Mouse (Mus musculus) heart, adult 2 months (tissue): ENCODE data around the gene Fbxo28. TPM values are rescaled to one million over a fixed set of nuclear protein-coding genes. Genes with fewer than 3 reads are reported as not detected.

Source experiments
- DNase-seq, 2 experiments: peaks; one replicate each; pipeline ENCODE4 v3.0.0; 2021
- H3K27ac ChIP-seq: fragments of 200-600 bp; 2 replicates; pipeline ENCODE4 v1.8.1; 2022
- H3K27me3 ChIP-seq: fragments of 200-500 bp; 2 replicates; pipeline ENCODE4 v1.6.1; 2012; ENCODE audit warnings: mild to moderate bottlenecking, low read length, inconsistent platforms, mixed read lengths; ENCODE audit not compliant: control insufficient read depth, insufficient read depth
- H3K36me3 ChIP-seq: fragments of 200-500 bp; 2 replicates; pipeline ENCODE4 v1.6.1; 2012; ENCODE audit warnings: low read length, inconsistent platforms; ENCODE audit not compliant: control insufficient read depth, insufficient read depth
- H3K4me1 ChIP-seq: fragments of 200-500 bp; 2 replicates; pipeline ENCODE4 v1.6.1; 2011; ENCODE audit warnings: low read length; ENCODE audit not compliant: control insufficient read depth, insufficient read depth
- H3K4me3 ChIP-seq: fragments of 200-600 bp; 2 replicates; pipeline ENCODE4 v1.8.1; 2022
- H3K79me2 ChIP-seq: fragments of 200-500 bp; replicated peaks from 2 replicates; pipeline ENCODE4 v1.6.1; 2012; ENCODE audit warnings: mild to moderate bottlenecking, inconsistent platforms, low read length, moderate library complexity, mixed read lengths; ENCODE audit not compliant: control insufficient read depth, insufficient read depth
- H3K9ac ChIP-seq: fragments of 200-500 bp; 2 replicates; pipeline ENCODE4 v1.6.1; 2012; ENCODE audit warnings: low read depth, mild to moderate bottlenecking, control low read depth, inconsistent platforms, low read length, mixed read lengths
- CTCF ChIP-seq: fragments of 200-600 bp; IDR thresholded peaks from 2 replicates; pipeline ENCODE4 v1.8.1; 2022; ENCODE audit warnings: antibody characterized with exemption, mild to moderate bottlenecking, moderate library complexity
- EP300 ChIP-seq: fragments of 200-500 bp; IDR thresholded peaks from 2 replicates; pipeline ENCODE4 v1.6.1; 2011; ENCODE audit warnings: low read depth, low read length, control low read depth; ENCODE audit not compliant: insufficient read depth
- POLR2A ChIP-seq: fragments of 200-500 bp; IDR thresholded peaks from 2 replicates; pipeline ENCODE4 v1.6.1; 2011; ENCODE audit warnings: mild to moderate bottlenecking, low read depth, low read length, control low read depth; ENCODE audit not compliant: insufficient read depth
- WGBS: fragments of 180-500 bp; shearing (Covaris S2); methylation state at CpG from one replicate; pipeline ENCODE4 v1.1.7; 2018; 5-methylcytosine and 5-hydroxymethylcytosine counted together
- intact Hi-C: fragments of 180-260 bp; cut with DNase I; formaldehyde crosslinking; loops from one replicate; pipeline ENCODE4 v1.15.1; 2025
- polyA plus RNA-seq: library from polyadenylated mRNA; depleted of rRNA; stranded (reverse); fragments of >200 nt; gene quantifications from 2 replicates; pipeline ENCODE4 v1.2.3, GENCODE M21; 2012; rRNA removed
- total RNA-seq, 2 experiments: library from RNA; stranded (reverse); gene quantifications; 2 replicates each; pipeline ENCODE4 v1.2.3; 2021

Fbxo28 gene
- total and polyA plus RNA-seq, 3 experiments: 7.1 to 20.9 (median 20.4) TPM

DNA sequence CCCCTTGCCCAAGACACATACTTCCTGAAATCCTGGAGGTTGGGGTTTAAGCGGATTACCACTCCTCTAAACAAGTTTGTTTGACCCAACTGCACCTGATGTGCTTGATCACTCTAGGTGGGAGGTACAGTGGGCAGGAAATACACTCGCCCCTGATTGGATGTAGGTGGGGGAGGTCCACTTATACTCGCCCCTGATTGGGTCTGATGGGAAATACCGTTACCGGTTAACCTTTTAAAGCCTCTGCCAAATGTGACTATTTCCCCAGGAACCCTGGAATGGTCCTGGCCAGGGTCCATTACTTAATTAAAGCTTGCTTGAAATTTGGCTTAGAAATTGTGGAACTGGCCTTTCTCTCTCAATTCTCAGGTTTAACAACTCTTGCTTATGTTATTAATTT, 70.3 kb downstream of the Fbxo28 start:
- DNase-seq: no peak
- intact Hi-C loops: no loop called here
- TF ChIP-seq EP300: no peak
- TF ChIP-seq CTCF: no peak
- no peak for TF ChIP-seq POLR2A
- Histone ChIP-seq H3K9ac (no peak overlapping the region), H3K27me3 (no peaks in the 10 kb centered on the region), H3K4me3 (no peak overlapping the region), H3K79me2 (no peaks in the 10 kb centered on the region), H3K27ac (no peak overlapping the region), H3K36me3 (peaks cover 3% of the 10 kb centered on the region; the same call in 1 of the 2 replicates), H3K4me1 (no peaks in the 10 kb centered on the region)
- WGBS: 86% methylated on average over 5 of the region's 5 CpGs

DNA sequence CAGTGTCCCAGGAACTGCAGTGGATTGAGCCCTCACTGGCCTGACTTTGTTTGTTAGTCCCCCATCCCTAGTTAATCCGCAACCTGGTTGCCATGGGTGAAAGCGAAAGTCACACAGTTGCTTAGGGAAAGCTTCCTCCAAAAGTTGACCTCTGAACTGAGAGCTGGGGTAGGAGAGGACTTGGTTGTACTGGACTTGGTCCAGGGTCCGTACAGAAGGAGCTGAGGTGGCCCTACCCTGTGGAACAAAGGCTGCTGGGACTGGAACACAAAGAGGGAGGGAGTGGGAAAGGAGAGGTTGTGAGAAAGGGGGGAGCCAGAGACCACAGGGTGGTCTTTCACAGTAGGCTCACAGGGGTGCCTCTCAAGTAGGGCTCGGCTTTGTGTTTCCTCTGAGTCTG, 73.1 kb downstream of the Fbxo28 start:
- Histone ChIP-seq H3K27ac (no peak overlapping the region), H3K79me2 (no peaks in the 10 kb centered on the region), H3K36me3 (no peaks in the 10 kb centered on the region), H3K4me1 (no peaks in the 10 kb centered on the region), H3K27me3 (no peaks in the 10 kb centered on the region), H3K4me3 (no peak overlapping the region), H3K9ac (no peak overlapping the region)
- intact Hi-C loops: no loop called here
- TF ChIP-seq CTCF: no peak
- 89% methylated on average over 4 of the region's 4 CpGs for WGBS
- DNase-seq: no peak

DNA sequence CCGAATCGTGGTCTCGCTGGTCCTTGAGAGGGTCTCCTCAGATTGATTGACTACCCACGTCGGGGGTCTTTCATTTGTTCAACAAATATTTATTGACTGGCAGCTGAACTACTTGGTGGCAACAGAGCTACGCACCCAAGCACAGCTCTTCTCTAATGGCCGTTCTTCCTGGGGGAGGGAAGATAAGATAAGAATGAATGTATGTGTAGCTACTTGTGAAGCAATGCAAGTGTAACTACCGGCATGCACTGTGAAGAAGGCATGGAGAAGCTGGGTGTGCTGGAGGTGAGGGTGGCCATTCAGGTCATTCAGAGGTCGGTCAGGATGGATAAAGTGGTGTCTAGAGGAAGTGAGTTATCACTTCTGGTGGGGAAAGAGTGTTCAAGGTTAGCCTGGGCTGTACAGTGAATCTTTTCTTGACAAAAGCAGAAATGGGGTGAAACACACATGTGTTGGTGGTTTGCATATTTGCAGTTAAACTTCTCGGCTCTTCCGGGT, 75.4 kb downstream of the Fbxo28 start:
- H3K27ac ChIP-seq: no peak overlapping the region
- no peaks in the 10 kb centered on the region for H3K27me3 ChIP-seq
- TF ChIP-seq POLR2A (no peak), EP300 (no peak), CTCF (no peak)
- no peaks in the 10 kb centered on the region for H3K36me3 ChIP-seq
- H3K4me1 ChIP-seq: no peaks in the 10 kb centered on the region
- 81% methylated on average over 11 of the region's 11 CpGs for WGBS
- intact Hi-C loops: no loop called here
- no peaks in the 10 kb centered on the region for H3K79me2 ChIP-seq
- no peak for DNase-seq
- no peak overlapping the region for H3K9ac ChIP-seq
- H3K4me3 ChIP-seq: no peak overlapping the region

Other genes starting within 250 kb of the Fbxo28 start
- gene Srp9, start 216.9 kb downstream of the Fbxo28 start, total RNA-seq: 10 to 100 TPM; 40.5 to 47.6 TPM
- gene Srp9, start 216.9 kb downstream of the Fbxo28 start, polyA plus RNA-seq: 29.4 and 39.0 TPM in 2 replicates
- gene Vmn1r1, start 177.1 kb downstream of the Fbxo28 start, total RNA-seq: not detected
- gene Vmn1r1, start 177.1 kb downstream of the Fbxo28 start, polyA plus RNA-seq: not detected in 2 replicates
- 10 to 100 TPM; 50.3 to 54.1 TPM for gene Degs1, start 58.8 kb downstream of the Fbxo28 start, total RNA-seq
- 51.0 and 98.3 TPM in 2 replicates for gene Degs1, start 58.8 kb downstream of the Fbxo28 start, polyA plus RNA-seq
- gene Trp53bp2, start 67.5 kb upstream of the Fbxo28 start, total RNA-seq: 10 to 100 TPM in 1 of 2 experiments, 1 to 10 TPM in 1; 8.4 to 11.4 TPM
- 9.3 and 11.7 TPM in 2 replicates for gene Trp53bp2, start 67.5 kb upstream of the Fbxo28 start, polyA plus RNA-seq
- 10 to 100 TPM; 63.9 to 65.3 TPM for gene Capn2, start 176.0 kb upstream of the Fbxo28 start, total RNA-seq
- 28.0 and 46.2 TPM in 2 replicates for gene Capn2, start 176.0 kb upstream of the Fbxo28 start, polyA plus RNA-seq
- not detected for gene Capn8, start 223.4 kb upstream of the Fbxo28 start, total RNA-seq
- not detected in 2 replicates for gene Capn8, start 223.4 kb upstream of the Fbxo28 start, polyA plus RNA-seq